Mouse (Mus musculus) hindbrain, embryonic 15.5 days (tissue): ENCODE measurements around the gene Sv2a. TPM values are rescaled to one million over a fixed set of nuclear protein-coding genes. Genes with fewer than 3 reads are reported as not detected.
"Not testable (repeated sequence)": the region's sequence is repeated elsewhere in the genome, so short reads cannot be mapped to it uniquely, and the experiment has no call there.

Experiments
- ATAC-seq: fragments of 200-750 bp; cut with Nextera tagmentation; 2 replicates; pipeline ENCODE4 v1.8.0; 2017; ENCODE audit warnings: low read depth, moderate number of reproducible peaks, moderate TSS enrichment; ENCODE audit not compliant: low FRiP score
- H3K27ac ChIP-seq: fragments of 300-500 bp; sonication (generic); replicated peaks from 2 replicates; pipeline ENCODE4 v1.5.1; 2015; ENCODE audit warnings: mild to moderate bottlenecking, inconsistent platforms
- H3K27me3 ChIP-seq: fragments of 300-500 bp; sonication (generic); 2 replicates; pipeline ENCODE4 v1.6.1; 2015; ENCODE audit warnings: control low read depth, inconsistent platforms
- H3K36me3 ChIP-seq: fragments of 300-500 bp; sonication (generic); 2 replicates; pipeline ENCODE4 v1.6.1; 2015; ENCODE audit warnings: control low read depth, inconsistent platforms
- H3K4me1 ChIP-seq: fragments of 300-500 bp; sonication (generic); replicated peaks from 2 replicates; pipeline ENCODE4 v1.6.1; 2015; ENCODE audit warnings: control low read depth, inconsistent platforms
- H3K4me2 ChIP-seq: fragments of 300-500 bp; sonication (generic); 2 replicates; pipeline ENCODE4 v1.6.1; 2015; ENCODE audit warnings: moderate library complexity, mild to moderate bottlenecking, inconsistent platforms
- H3K4me3 ChIP-seq: fragments of 300-500 bp; sonication (generic); 2 replicates; pipeline ENCODE4 v1.5.1; 2015; ENCODE audit warnings: mild to moderate bottlenecking, inconsistent platforms
- H3K9ac ChIP-seq: fragments of 300-500 bp; sonication (generic); 2 replicates; pipeline ENCODE4 v1.6.1; 2015; ENCODE audit warnings: inconsistent platforms
- H3K9me3 ChIP-seq: fragments of 300-500 bp; sonication (generic); 2 replicates; pipeline ENCODE4 v1.6.1; 2016; ENCODE audit warnings: control low read depth, inconsistent platforms
- WGBS: fragments of 180-500 bp; shearing (Covaris S2); methylation state at CpG from one replicate; pipeline ENCODE4 v1.1.7; 2015; 5-methylcytosine and 5-hydroxymethylcytosine counted together
- polyA plus RNA-seq: library from polyadenylated mRNA; unstranded; fragments of >200 nt; fragmentation: Nextera tagmentation; extraction: Ambion mirVana; gene quantifications from 2 replicates; pipeline ENCODE4 v1.2.1, GENCODE M21; 2015

Gene Sv2a
- polyA plus RNA-seq, 1 experiment from 2014 or later: 137 TPM

GRCm38 (mm10) chr3:96161869-96162840 is 18.8 kb upstream of the Sv2a start, which contains the start of gene Mtmr11:
Mtmr11 (plus strand) TSS chr3:96162004.
- Histone ChIP-seq H3K4me2 (peak within 1 kb of the TSS; percentile 89), H3K4me1 (peaks cover 17% of the 10 kb centered on the region), H3K9ac (peak within 1 kb of the TSS; percentile 59), H3K36me3 (no peaks in the 10 kb centered on the region), H3K27ac (peak within 1 kb of the TSS; percentile 70), H3K9me3 (no peaks in the 10 kb centered on the region), H3K27me3 (no peaks in the 10 kb centered on the region), H3K4me3 (peak within 1 kb of the TSS; percentile 45)
- ATAC-seq: peak; percentile 25; the same call in 1 of the 2 replicates
- WGBS: 6% methylated on average over 15 of the region's 16 CpGs

- peak overlapping the region; percentile 89; the same call in 1 of the 2 replicates for H3K4me2 ChIP-seq
- H3K4me1 ChIP-seq: peaks cover 17% of the 10 kb centered on the region
- H3K36me3 ChIP-seq: no peaks in the 10 kb centered on the region
- 90% methylated on average over 6 of the region's 6 CpGs for WGBS
- no peak overlapping the region for H3K4me3 ChIP-seq
- ATAC-seq: no peak
- H3K27me3 ChIP-seq: no peaks in the 10 kb centered on the region
- no peaks in the 10 kb centered on the region for H3K9me3 ChIP-seq
- H3K27ac ChIP-seq: no peak overlapping the region
- H3K9ac ChIP-seq: no peak overlapping the region
Observed at GRCm38 (mm10) chr3:96163040-96163439, 17.9 kb upstream of the Sv2a start.

GRCm38 (mm10) chr3:96168466-96169158 is 12.3 kb upstream of the Sv2a start:
- Histone ChIP-seq H3K4me1 (peaks cover 24% of the 10 kb centered on the region), H3K4me3 (no peak overlapping the region), H3K36me3 (no peaks in the 10 kb centered on the region), H3K27ac (no peak overlapping the region), H3K4me2 (no peak overlapping the region), H3K27me3 (no peaks in the 10 kb centered on the region), H3K9ac (no peak overlapping the region), H3K9me3 (no peaks in the 10 kb centered on the region)
- WGBS: 59% methylated on average over 12 of the region's 12 CpGs
- ATAC-seq: no peak

- H3K4me3 ChIP-seq: no peak overlapping the region
- peaks cover 39% of the 10 kb centered on the region for H3K4me1 ChIP-seq
- H3K27me3 ChIP-seq: no peaks in the 10 kb centered on the region
- no peak overlapping the region for H3K4me2 ChIP-seq
- peaks cover 10% of the 10 kb centered on the region for H3K36me3 ChIP-seq
- H3K27ac ChIP-seq: no peak overlapping the region
- H3K9ac ChIP-seq: no peak overlapping the region
- no peak for ATAC-seq
- WGBS: 91% methylated on average over 4 of the region's 4 CpGs
- H3K9me3 ChIP-seq: no peaks in the 10 kb centered on the region
Observed at GRCm38 (mm10) chr3:96170276-96170675, 10.7 kb upstream of the Sv2a start.

GRCm38 (mm10) chr3:96170976-96171545 is 9.9 kb upstream of the Sv2a start:
- WGBS: 72% methylated on average over 10 of the region's 10 CpGs
- H3K4me1 ChIP-seq: peaks cover 39% of the 10 kb centered on the region
- H3K27ac ChIP-seq: peak overlapping the region; percentile 98
- no peaks in the 10 kb centered on the region for H3K27me3 ChIP-seq
- no peak for ATAC-seq
- no peaks in the 10 kb centered on the region for H3K9me3 ChIP-seq
- H3K9ac ChIP-seq: peak overlapping the region; percentile 87; the same call in 1 of the 2 replicates
- peaks cover 13% of the 10 kb centered on the region for H3K36me3 ChIP-seq
- H3K4me2 ChIP-seq: peak overlapping the region; percentile 98
- H3K4me3 ChIP-seq: peak overlapping the region; percentile 66

GRCm38 (mm10) chr3:96171583-96172196 is 9.3 kb upstream of the Sv2a start:
- Histone ChIP-seq H3K4me3 (peak overlapping the region; percentile 66), H3K27ac (peak overlapping the region; percentile 98), H3K9ac (peak overlapping the region; percentile 87), H3K27me3 (no peaks in the 10 kb centered on the region), H3K4me2 (peak overlapping the region; percentile 98), H3K9me3 (no peaks in the 10 kb centered on the region), H3K4me1 (peaks cover 39% of the 10 kb centered on the region), H3K36me3 (peaks cover 19% of the 10 kb centered on the region)
- ATAC-seq: peak; percentile 7; the same call in 1 of the 2 replicates
- 22% methylated on average over 18 of the region's 18 CpGs for WGBS

- Histone ChIP-seq H3K9ac (peak within 1 kb of the TSS; percentile 87), H3K36me3 (peaks cover 24% of the 10 kb centered on the region), H3K4me3 (peak within 1 kb of the TSS; percentile 66), H3K4me2 (peak within 1 kb of the TSS; percentile 98), H3K27me3 (no peaks in the 10 kb centered on the region), H3K4me1 (peaks cover 39% of the 10 kb centered on the region), H3K9me3 (no peaks in the 10 kb centered on the region), H3K27ac (peak within 1 kb of the TSS; percentile 98)
- WGBS: under 1% methylated on average over 52 of the region's 58 CpGs
- peak; percentile 95 for ATAC-seq
Observed at GRCm38 (mm10) chr3:96172197-96173178, 8.5 kb upstream of the Sv2a start, which contains the start of gene Sf3b4. Sf3b4 (plus strand) TSS chr3:96172332.

GRCm38 (mm10) chr3:96173185-96173584 is 7.8 kb upstream of the Sv2a start:
- Histone ChIP-seq H3K4me3 (peak overlapping the region; percentile 66), H3K9ac (peak overlapping the region; percentile 84), H3K27me3 (no peaks in the 10 kb centered on the region), H3K4me2 (peak overlapping the region; percentile 98), H3K36me3 (peaks cover 29% of the 10 kb centered on the region), H3K4me1 (peaks cover 39% of the 10 kb centered on the region), H3K9me3 (no peaks in the 10 kb centered on the region), H3K27ac (no peak overlapping the region)
- 37% methylated on average over 7 of the region's 7 CpGs for WGBS
- no peak for ATAC-seq

GRCm38 (mm10) chr3:96174042-96174441 is 6.9 kb upstream of the Sv2a start:
- H3K4me2 ChIP-seq, ATAC-seq, H3K9ac ChIP-seq, H3K27ac ChIP-seq, H3K27me3 ChIP-seq, H3K9me3 ChIP-seq, H3K4me3 ChIP-seq: not testable (repeated sequence)
- 86% methylated on average over 4 of the region's 4 CpGs for WGBS
- Histone ChIP-seq H3K36me3 (peaks cover 37% of the 10 kb centered on the region), H3K4me1 (peaks cover 39% of the 10 kb centered on the region)

- Histone ChIP-seq H3K4me2 (no peak overlapping the region), H3K36me3 (peaks cover 37% of the 10 kb centered on the region), H3K27ac (no peak overlapping the region), H3K4me1 (peaks cover 39% of the 10 kb centered on the region), H3K9ac (no peak overlapping the region), H3K4me3 (no peak overlapping the region), H3K27me3 (no peaks in the 10 kb centered on the region), H3K9me3 (no peaks in the 10 kb centered on the region)
- no peak for ATAC-seq
- WGBS: 96% methylated on average over 6 of the region's 6 CpGs
Observed at GRCm38 (mm10) chr3:96175251-96175650, 5.7 kb upstream of the Sv2a start.
